Mouse (Mus musculus): ENCODE measurements around the gene Supt6. TPM values are rescaled to one million over a fixed set of nuclear protein-coding genes. Genes with fewer than 3 reads are reported as not detected.
"Not testable (repeated sequence)": the region's sequence is repeated elsewhere in the genome, so short reads cannot be mapped to it uniquely, and the experiment has no call there.

The Supt6 gene
- total RNA-seq, 2 experiments from 2014 or later: 26.9 to 28.1 TPM

DNA sequence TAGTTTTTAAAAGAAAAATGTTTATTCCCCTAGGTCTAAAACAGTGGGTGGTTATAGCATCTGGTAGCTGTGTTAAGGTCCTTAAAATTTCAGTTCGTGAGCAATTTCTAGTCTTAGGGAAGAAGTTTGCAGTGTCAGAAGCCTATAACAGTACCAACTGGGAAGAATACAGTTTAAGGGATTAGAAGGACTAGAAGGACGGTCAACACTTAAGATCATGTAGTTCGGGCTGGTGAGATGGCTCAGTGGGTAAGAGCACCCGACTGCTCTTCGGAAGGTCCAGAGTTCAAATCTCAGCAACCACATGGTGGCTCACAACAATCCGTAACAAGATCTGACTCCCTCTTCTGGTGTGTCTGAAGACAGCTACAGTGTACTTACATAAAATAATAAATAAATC, 61.1 kb downstream of the Supt6 start:
- intact Hi-C loops (cut with DNase I): loop anchor here (10.0 kb wide), 1 partner anchor 360 kb away; no protein-coding TSS in a partner anchor
- DNase-seq (ENCODE audit: low spot score): not testable (repeated sequence)

DNA sequence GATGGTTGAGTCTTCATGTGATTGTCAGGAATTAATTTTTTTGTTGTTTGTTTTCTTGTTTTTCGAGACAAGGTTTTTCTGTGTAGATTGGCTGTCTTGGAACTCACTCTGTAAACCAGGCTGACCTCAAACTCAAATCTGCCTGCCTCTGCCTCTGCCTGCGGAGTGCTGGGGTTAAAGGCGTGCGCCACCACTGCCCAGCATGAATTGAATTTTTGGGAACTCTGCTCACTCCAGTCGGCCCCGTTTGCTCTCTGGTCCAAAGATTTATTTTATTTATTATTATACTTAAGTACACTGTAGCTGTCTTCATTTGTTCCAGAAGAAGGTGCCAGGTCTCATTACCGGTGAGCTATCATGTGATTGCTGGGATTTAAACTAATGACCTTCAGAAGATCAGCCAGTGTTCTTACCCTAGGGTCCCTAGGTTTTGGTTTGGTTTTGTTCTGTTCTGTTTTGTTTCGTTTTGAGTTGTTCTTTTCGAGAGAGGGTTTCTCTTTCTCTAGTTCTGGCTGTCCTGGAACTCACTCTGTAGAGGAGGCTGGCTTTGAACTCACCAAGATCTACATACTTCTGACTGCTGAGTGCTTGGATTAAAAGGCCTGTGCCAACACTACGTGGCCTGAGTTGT, 61.8 kb downstream of the Supt6 start:
- intact Hi-C loops (cut with DNase I): loop anchor here (10.0 kb wide), 1 partner anchor 359 kb away; no protein-coding TSS in a partner anchor
- no peak for DNase-seq (ENCODE audit: low spot score)

DNA sequence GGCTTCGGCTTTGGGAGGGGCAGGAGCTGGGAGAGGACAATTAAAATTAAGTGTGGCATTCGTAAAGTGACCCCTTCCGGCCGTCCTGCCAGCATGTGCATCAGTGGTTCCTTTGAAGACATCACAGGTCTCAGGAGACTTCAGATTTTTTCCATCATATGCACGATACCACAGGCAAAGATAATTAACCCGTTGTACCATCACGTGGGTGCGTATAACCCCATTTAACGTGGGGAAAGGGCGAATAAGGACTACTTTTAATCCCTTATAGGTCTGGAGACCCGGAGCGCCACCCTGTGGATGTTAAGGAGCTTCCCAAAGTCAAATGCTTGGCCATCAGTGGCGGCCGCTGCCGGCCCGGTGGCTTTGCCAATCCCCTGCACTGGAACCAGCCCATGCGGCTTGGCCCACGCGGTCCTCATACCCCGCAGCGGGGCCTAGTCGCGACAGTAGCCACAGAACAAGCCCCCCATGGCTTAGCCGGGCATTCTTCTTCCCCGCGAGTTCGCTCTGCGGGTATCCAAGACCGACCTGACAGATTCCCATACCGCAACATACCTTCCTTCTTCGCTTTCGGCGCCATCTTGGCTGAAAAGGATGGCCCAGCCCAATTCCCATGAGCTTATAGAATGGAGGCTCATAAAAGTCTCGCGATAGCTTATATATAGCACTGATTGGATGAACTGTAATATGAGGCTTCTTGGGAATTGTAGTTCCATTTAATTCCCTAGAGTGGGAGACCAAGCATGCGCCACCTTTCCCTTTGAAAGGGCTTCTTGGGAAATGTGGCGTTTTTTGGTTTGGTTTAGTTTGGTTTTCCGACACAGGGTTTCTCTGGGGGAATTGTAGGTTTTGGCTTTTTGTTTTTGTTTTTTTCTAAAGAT, 62.6 kb downstream of the Supt6 start, which contains the start of gene Rpl23a:
Gene Rpl23a, minus strand, starts transcription at position 624 of the 884 bp plus-strand sequence.
- DNase-seq (ENCODE audit: low spot score): peak; percentile 70
- intact Hi-C loops (cut with DNase I): loop anchor here (10.0 kb wide), 1 partner anchor 358 kb away; no protein-coding TSS in a partner anchor

DNA sequence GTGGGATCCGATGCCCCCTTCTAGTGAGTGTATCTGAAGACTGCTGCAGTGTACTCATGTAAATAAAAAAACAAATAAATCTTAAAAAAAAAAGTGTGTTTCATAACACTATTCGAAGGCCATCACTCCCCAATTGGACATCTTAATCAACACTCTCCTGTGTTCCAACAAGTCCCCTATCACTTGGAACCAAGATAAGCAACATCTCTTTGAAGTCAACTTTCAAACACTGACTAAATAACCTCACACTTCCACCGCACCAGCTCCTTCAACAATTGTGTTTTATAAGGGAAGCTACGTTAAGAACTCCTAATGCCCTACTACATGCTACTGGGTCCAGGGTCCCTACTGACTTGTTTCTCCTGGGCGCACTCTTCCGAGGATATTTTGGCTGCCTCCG, 63.3 kb downstream of the Supt6 start:
- intact Hi-C loops (cut with DNase I): loop anchor here (10.0 kb wide), 1 partner anchor 358 kb away; no protein-coding TSS in a partner anchor
- DNase-seq (ENCODE audit: low spot score): no peak

DNA sequence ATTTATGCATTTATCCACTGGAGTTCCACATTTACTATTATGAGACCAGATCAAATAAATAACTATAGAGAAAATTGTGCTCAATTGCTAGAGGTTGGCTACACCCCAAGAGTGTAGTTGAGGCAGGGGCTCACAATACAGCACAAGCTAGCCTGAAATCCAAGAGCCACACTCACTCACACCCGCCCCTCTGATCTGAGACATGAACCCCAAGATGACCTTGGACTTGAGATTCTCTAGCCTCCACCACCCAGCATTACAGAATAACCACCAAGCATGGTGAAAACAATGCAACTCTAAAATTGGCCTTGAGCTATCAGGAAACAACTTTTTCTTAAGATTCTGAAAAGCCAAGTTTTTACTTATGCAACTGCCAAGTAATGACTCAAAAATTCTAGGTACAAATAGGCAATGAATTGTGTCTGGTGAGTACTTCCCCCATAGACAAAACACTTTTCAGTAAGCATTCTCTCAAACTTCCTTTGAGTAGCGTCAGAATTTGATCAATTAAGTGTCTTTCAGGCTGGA, 63.9 kb downstream of the Supt6 start:
- intact Hi-C loops (cut with DNase I): loop anchor here (10.0 kb wide), 1 partner anchor 357 kb away; no protein-coding TSS in a partner anchor
- no peak for DNase-seq (ENCODE audit: low spot score)

DNA sequence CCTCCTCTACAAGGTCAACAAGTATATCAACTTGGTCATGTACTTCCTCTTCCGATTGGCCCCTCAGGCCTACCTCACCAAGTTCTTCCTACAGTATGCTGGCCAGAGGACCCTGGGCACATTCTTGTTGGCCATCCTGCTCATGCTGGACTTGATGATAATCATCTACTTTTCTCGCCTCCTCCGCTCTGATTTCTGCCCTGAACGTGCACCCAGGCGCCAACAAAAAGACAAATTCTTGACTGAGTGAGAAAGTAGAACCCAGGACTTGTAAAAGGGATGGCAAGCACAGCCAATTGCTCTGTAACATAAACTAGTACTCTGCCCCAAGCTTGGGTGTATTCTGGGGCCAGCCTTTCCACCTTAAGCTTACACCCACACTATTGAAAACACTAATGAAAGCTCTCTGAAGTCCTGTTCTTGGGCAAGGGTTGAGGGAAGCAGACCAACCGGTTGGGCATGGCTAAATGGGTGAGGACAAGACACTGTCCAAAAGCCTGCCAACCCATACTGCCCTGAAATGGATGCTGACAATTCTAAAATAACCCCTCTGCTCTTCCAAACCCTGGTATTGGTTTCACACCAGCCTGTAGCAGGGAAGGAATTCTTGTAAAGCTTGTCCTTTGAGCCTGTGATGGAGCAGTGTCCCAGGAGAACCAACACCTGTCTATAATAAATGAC, 65.6 kb downstream of the Supt6 start:
- intact Hi-C loops (cut with DNase I): loop anchor here (10.0 kb wide), 1 partner anchor 355 kb away; no protein-coding TSS in a partner anchor

DNA sequence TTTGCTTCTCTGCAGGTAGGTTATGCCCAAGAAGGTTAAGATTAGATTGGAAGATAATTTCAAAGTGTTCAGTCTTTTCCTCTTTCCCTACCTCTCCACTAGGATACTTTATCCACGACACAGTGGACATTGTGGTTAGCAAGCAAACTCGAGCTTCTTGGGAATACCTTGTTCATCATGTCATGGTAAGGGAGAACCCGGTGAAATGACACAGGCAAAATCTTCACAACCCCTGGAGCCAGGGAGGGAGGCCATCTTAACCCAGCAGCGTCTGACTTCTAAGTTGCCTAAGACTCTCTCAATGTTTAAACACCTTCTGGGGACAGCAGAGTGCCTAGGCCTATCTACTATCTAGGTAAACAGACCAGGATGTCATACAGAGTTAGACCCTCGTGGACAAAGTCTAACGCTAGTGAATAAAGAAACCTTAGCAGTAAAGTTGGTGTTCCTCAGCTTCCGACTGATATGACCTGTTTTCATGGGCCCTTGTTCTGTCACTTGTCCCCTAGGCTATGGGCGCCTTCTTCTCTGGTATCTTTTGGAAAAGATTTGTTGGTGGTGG, 66.3 kb downstream of the Supt6 start:
- intact Hi-C loops (cut with DNase I): loop anchor here (2.0 kb wide), 1 partner anchor 161 kb away; no protein-coding TSS in a partner anchor
- DNase-seq (ENCODE audit: low spot score): no peak

More for the DNA sequence above, 65.6 kb downstream of the Supt6 start:
- DNase-seq (ENCODE audit: low spot score): no peak

DNA sequence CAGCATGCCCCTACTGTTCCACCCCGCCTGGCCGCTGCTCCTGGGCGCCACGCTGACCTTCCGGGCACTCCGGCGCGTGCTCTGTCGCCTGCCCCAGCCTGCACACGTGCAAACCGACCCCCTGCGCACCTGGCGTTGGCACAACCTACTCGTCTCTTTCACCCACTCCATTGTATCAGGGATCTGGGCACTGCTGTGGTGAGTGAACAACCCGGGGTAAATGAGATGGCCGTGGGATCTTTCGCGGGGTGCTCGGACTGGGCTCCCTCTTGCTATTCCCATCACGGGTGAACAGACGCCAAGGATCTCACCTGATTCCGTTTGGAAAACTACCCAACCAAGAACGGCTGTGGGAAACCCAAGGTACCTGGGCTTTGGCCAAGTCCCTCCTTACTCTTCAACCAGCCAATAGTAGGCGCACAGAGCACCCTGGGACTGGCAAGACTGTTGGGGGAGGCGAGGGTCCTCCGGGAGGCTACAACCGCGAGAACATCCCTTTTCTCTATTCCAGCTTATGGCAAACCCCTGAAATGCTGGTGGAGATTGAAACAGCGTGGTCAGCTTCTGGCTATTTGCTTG, 66.8 kb downstream of the Supt6 start:
- no peak for DNase-seq (ENCODE audit: low spot score)
- intact Hi-C loops (cut with DNase I): loop anchor here (1.0 to 2.0 kb wide), 2 partner anchors 20 to 160 kb away; no protein-coding TSS in a partner anchor

DNA sequence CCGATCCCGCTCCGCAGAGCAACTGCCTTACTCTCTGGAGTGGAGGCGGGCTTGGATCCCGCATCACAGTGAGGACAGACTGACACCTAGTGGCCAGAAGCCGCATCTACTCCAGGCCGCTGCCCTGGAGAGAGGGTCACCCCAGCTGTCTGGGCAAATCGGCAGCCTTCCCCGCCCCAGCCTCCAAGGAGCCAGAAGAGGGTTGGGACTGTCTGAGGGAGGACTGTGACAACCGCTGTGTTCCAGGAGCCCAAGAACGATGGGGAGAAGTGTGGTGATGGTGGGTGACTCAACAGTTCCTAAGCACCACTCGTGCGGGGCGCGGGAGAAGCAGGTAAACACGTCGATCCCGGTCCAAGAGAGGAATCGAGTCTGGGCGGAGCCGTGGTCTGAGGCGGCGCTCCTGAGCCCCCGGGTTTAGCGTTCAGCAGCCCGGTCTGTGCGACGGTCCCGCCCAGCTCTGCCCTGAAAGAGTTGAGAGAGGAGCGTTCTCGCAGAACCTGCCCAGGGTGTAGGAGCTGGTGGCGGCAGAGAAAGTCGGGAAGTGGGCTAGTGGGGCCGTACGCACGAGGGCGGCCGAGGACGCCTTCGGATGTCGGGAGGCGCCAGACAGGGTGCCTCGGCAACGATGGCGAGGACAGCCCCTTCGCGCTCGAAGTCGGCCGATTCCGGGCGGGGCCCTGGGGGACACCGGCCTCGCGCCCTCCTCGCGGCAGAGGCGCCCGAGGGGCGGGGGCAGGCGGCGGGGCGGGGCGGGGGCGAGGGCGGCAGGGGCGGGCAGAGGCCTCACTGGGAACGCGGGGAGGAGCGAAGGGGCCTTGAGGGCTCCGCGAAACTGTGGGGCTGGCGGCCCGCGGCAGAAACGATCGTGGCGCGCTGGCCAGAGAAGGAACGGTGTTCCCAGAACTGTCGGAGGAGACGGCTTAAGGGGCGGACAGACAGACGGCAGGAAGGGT, 67.6 kb downstream of the Supt6 start:
- intact Hi-C loops (cut with DNase I): loop anchor here (1.0 to 2.0 kb wide), 3 partner anchors 19 to 159 kb away; no protein-coding TSS in a partner anchor
- peak; percentile 94 for DNase-seq (ENCODE audit: low spot score)

DNA sequence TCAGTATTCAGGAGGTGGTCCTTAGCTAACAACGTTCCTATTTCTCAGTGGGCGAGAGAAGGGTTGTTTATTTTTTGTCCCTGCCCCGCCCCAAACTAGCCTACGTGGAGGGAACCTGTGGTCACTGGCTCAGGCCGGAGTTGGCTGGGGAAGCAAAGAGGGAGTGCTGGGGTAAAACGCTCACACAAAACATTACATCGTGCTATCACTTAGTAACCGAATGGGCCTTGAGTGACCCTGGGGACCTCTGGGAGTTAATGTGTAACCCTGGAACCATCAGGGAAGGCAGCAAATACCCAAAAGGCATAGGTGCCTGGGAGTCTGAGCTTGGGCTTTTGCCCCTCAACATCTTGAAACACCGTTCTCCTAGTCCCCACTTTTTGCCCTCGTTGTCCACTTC, 68.3 kb downstream of the Supt6 start:
- intact Hi-C loops (cut with DNase I): loop anchor here (2.0 kb wide), 1 partner anchor 117 kb away; no protein-coding TSS in a partner anchor
- DNase-seq (ENCODE audit: low spot score): no peak

DNA sequence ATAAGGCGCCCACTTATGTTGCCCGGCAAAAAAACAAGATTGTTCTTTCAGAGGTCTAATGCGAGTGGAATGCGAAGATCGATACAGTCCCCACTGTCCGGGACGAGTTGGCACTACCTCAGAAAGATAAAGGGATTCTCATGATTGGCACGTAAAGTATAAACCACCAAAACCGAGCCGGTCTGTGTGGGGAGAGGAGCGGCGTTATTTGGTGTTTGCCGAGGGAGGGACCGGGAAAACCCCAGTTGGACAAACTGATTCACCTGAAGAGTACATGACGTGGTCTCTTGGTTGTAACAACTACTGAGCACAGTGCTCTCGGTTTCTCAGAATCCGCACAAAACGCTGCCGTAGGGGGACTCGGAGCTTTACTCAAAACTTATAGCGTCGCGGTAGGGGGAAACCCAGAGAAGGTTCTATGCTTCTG, 68.9 kb downstream of the Supt6 start:
- DNase-seq (ENCODE audit: low spot score): no peak
- intact Hi-C loops (cut with DNase I): loop anchor here (2.0 kb wide), 1 partner anchor 116 kb away; no protein-coding TSS in a partner anchor

DNA sequence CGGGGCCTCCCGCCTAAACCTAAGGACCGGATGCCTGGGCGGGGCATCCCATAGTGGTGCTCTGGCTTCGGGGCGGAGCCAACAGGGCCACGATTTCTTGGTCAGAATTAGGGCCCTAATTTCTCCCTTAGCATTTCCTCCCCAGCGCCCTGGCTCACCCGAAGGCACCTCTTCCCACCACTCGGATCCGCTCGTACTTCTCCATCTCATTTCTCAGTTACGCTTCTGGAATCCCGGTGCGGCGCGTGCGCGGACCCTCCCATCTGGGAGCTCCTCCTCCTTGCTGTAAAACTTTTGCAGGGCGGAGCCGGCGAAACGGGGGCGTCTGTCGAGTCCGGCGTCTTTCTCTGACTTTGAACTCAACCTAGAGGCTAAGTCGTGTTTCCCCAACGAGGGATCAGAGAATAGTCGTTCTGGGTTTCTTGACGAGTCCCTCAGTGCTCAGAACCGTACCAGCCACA, 69.4 kb downstream of the Supt6 start, which contains the start of the genes Nek8 and Tlcd1:
Gene Nek8, minus strand, starts transcription at position 274 of the 461 bp plus-strand sequence.
Gene Tlcd1, plus strand, starts transcription at position 310 of the 461 bp plus-strand sequence.
- intact Hi-C loops (cut with DNase I): loop anchor here (2.0 kb wide), 1 partner anchor 116 kb away; no protein-coding TSS in a partner anchor
- DNase-seq (ENCODE audit: low spot score): peak; percentile 82

DNA sequence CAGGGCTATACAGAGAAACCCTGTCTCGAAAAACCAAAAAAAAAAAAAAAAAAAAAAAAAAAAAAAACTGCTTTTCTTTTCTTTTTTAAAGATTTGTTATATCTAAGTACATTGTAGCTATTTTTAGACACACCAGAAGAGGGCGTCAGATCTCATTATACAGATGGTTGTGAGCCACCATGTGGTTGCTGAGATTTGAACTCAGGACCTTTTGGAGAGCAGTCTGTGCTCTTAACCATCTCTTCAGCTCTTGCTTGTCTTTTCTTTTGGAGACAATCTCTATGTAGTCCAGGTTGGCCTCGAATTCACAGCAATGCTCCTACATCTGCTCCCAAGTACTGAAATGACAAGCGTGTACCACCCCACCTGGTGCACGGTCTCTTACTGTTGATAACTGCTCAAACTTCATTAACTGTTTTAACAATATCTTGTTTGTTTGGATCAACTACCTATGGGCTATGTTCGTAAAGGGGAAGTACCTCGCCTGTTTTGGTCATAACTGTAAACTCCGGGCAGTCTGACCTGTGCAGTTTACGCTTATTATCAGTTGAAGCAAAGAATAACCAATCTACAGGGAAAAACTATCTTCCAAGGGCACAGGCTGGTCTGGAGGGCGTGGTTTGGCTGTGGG, 69.9 kb downstream of the Supt6 start:
- no peak for DNase-seq (ENCODE audit: low spot score)
- intact Hi-C loops (cut with DNase I): loop anchor here (2.0 kb wide), 1 partner anchor 115 kb away; no protein-coding TSS in a partner anchor

DNA sequence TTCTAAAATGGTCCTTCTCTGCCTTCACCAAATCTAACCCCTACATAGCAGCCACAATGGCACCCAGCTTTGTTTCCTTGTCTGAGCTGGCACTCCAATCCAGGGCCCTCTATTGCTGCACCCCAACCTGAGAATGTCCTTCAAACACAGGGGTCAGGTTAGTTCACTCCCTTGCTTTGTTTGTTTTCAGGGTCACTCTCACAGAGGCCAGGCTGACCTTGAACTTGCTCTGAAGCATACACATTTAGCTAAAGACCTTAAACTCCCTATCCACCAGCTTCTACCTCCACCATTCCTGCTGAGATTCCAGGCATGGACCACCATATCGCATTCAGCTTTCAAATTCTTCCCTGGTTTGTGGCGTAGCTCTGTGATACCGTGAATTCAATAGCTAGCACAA, 71.3 kb downstream of the Supt6 start:
- no peak for DNase-seq (ENCODE audit: low spot score)
- intact Hi-C loops (cut with DNase I): no loop called here

DNA sequence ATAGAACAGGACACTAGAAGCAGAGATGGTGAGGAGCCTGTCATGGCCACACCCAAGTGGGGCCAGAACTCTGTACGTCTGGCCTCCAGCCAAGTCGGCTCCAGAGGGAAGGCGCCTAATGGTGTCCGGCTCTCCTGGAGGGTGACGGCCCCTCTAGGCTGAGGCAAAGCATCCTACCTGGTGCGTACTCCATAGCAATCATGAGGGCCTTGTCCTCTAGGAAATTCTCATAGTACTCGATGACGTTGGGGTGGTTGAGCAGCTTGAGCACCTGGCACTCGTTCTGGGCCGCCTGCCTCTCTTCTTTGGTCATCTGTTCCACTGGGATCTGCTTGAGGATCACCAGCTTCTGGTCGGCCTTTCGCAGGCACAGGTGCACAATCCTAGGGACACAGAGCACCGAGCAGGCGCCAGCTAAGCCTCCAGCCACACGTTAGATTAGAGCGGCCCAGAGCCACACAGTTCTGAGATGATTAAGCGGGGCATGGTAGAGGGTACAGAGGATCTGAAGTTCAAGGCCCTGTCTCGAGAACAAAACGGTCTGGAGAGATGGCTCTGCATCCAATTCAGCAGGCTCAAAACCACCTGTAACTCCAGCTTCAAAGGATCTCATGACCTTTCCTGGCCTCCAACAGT, 72.9 kb downstream of the Supt6 start:
- intact Hi-C loops (cut with DNase I): no loop called here
- DNase-seq (ENCODE audit: low spot score): no peak

DNA sequence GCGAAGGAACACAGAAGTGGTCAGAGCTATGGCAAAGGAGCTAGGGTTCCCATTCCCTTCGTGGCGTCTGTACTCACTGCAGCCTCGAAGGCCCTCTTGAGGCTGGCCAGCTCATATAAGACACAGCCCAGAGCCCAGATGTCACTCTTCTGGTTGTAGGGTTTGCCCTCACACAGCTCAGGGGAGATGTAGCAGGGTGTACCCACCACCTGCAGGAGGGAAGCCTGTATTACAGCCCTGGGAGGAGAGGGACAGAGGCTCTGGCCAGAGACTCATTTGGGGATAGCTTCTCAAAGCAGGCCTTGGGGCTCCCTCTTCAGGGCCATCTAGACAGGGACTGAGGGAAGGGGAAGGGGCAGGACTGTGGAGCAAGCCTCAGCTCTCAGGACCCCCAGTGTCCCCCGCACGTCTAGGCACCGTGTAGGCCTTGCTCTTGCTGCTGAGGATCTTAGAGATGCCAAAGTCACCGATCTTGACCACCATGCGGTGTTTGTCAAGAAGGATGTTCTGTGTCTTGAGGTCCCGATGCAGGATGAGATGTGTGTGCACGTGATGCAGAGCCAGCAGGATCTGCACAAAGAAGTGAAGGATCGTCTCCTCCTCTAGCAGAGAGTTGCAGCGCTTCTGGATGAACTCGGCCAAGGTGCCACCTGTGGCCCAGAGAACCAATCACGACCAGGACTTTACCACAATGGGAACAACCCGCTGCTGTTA, 73.6 kb downstream of the Supt6 start:
- intact Hi-C loops (cut with DNase I): no loop called here
- no peak for DNase-seq (ENCODE audit: low spot score)

Data from heart, postnatal 25 days (tissue).